Comparison of ENCODE assay signal across 2 mouse cellular contexts in the genomic region with DNA sequence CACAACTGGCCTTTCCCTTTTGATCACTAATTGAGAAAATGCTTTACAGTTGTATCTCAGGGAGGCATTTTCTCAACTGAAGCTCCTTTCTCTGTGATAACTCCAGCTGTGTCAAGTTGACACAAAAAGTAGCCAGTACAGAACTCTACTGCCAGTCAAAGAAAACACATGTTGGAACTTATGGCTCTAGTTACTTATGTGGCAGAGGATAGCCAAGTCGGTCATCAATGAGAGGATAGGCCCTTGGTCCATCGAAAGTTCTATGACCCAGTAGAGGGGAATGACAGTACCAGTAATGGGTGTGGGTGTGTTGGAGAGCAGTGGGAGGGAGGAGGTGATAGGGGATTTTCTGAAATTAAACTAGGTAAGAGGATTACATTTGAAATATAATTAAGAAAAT.
A peak's percentile ranks its signal among the peaks of the same experiment; 100 is the strongest.
DNase-seq lines count a peak whose midpoint lies in the region; ATAC-seq lines count a peak whose summit lies in the region.
"Not testable (repeated sequence)": the region's sequence is repeated elsewhere in the genome, so short reads cannot be mapped to it uniquely, and the experiment has no call there.

No protein-coding gene starts in this region.

- not testable (repeated sequence) for H3K4me3 ChIP-seq in midbrain, embryonic 11.5 days (ENCODE audit: low read depth, low read length)

- H3K36me3 ChIP-seq in midbrain, embryonic 11.5 days (ENCODE audit: control insufficient read depth, insufficient read depth, low read length): not testable (repeated sequence)

- H3K27ac ChIP-seq in midbrain, embryonic 11.5 days (ENCODE audit: low read depth, low read length): not testable (repeated sequence)

- not testable (repeated sequence) for H3K27me3 ChIP-seq in midbrain, embryonic 11.5 days (ENCODE audit: control insufficient read depth, insufficient read depth, low read length)

- peak; percentile 88 for DNase-seq in heart, adult 11 months
- peak; percentile 59 for DNase-seq in midbrain, embryonic 11.5 days (ENCODE audit: low spot score, missing footprints)

- H3K9ac ChIP-seq in midbrain, embryonic 11.5 days (ENCODE audit: low read length): not testable (repeated sequence)

- H3K4me2 ChIP-seq in midbrain, embryonic 11.5 days: not testable (repeated sequence)

- ATAC-seq in midbrain, embryonic 11.5 days (ENCODE audit: low FRiP score): not testable (repeated sequence)

- H3K4me1 ChIP-seq in midbrain, embryonic 11.5 days (ENCODE audit: control insufficient read depth, insufficient read depth, low read length): not testable (repeated sequence)

- not testable (repeated sequence) for H3K9me3 ChIP-seq in midbrain, embryonic 11.5 days (ENCODE audit: control insufficient read depth, low read length)

- WGBS in midbrain, embryonic 11.5 days: 86% methylated on average over 2 of the region's 2 CpGs
